Mouse (Mus musculus) testis, adult 2 months (tissue): ENCODE measurements around the gene Armc9.

ENCODE experiments used
- CTCF ChIP-seq: fragments of 200-500 bp; IDR thresholded peaks from 2 replicates; pipeline ENCODE4 v1.5.1; 2012; ENCODE audit warnings: low read depth, mild to moderate bottlenecking, inconsistent platforms, low read length, moderate library complexity; ENCODE audit not compliant: control insufficient read depth, insufficient read depth, insufficient replicate concordance
- POLR2A ChIP-seq: fragments of 200-500 bp; IDR thresholded peaks from 2 replicates; pipeline ENCODE4 v1.6.1; 2012; ENCODE audit warnings: low read depth, mild to moderate bottlenecking, inconsistent platforms, low read length, moderate library complexity; ENCODE audit not compliant: control insufficient read depth

GRCm38 (mm10) chr1:86144001-86144944, 10.3 kb upstream of the Armc9 start:
- TF ChIP-seq CTCF (no peak; the same call in 1 of the 2 replicates), POLR2A (no peak)
